25 mouse cellular contexts compared by ENCODE assay signal in the genomic region with DNA sequence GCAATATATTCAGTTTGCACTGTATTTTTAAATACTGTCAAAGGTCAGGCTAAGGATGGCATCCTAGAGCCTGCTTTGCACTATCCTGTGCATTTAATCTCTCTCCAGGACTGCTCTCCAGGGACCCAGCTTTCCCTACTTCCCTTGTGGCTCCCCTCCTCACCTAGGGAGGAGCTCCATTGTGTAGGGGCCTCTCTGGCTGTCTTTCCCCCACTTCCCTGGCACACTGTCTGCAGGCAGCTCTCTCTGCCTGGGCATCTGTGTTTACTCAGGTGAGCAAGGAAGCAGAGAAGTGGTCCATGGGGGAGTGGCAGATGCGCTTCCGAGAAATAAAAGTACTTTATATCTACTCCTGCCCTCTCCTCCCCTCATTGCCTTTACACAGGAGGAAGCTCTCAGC.
"Had no signal": no experiment of that assay in that cellular context is flagged by ENCODE, and none has a peak within 500 bp of the region (broad histone marks: within the 10 kb centered on the region; RNA-seq: fewer than 3 reads in every experiment).

No protein-coding gene starts in this region.

- H3K9ac ChIP-seq: heart, embryonic 12.5 days; hindbrain, embryonic 12.5 days; hindbrain, embryonic 14.5 days; intestine, embryonic 15.5 days; limb, embryonic 12.5 days; liver, embryonic 13.5 days; liver, embryonic 15.5 days had no signal

- H3K4me1 ChIP-seq: heart, embryonic 12.5 days; intestine, embryonic 15.5 days; liver, embryonic 13.5 days; liver, embryonic 15.5 days had no signal

- H3K36me3 ChIP-seq: heart, embryonic 12.5 days; hindbrain, embryonic 12.5 days; intestine, embryonic 15.5 days; limb, embryonic 10.5 days; limb, embryonic 12.5 days; liver, embryonic 13.5 days; liver, embryonic 15.5 days had no signal

- H3K9me3 ChIP-seq: heart, embryonic 12.5 days; hindbrain, embryonic 12.5 days; intestine, embryonic 15.5 days; limb, embryonic 10.5 days; limb, embryonic 12.5 days; liver, embryonic 13.5 days; liver, embryonic 15.5 days had no signal

- DNase-seq: gastrocnemius, adult 2 months; gastrocnemius, postnatal 10 days; gastrocnemius, postnatal 25 days; heart, adult 2 months; heart, postnatal 10 days; heart, postnatal 4 days; kidney, adult 2 months; kidney, adult 9 months; kidney, postnatal 10 days; kidney, postnatal 36 days; liver; liver, embryonic 13.5 days had no signal

- H3K4me2 ChIP-seq: heart, embryonic 12.5 days; hindbrain, embryonic 12.5 days; hindbrain, embryonic 14.5 days; intestine, embryonic 15.5 days; limb, embryonic 12.5 days; liver, embryonic 11.5 days; liver, embryonic 13.5 days; liver, embryonic 15.5 days had no signal

- H3K4me3 ChIP-seq: gastrocnemius, adult 2 months; heart, adult 2 months; heart, embryonic 12.5 days; hindbrain, embryonic 12.5 days; intestine, embryonic 15.5 days; layer of hippocampus, adult 2 months; left cerebral cortex, adult 2 months; limb, embryonic 10.5 days; limb, embryonic 12.5 days; liver, embryonic 13.5 days; liver, embryonic 15.5 days had no signal

- H3K27ac ChIP-seq: gastrocnemius, adult 2 months; heart, adult 2 months; hindbrain, embryonic 12.5 days; hindbrain, embryonic 14.5 days; intestine, embryonic 15.5 days; layer of hippocampus, adult 2 months; left cerebral cortex, adult 2 months; limb, embryonic 10.5 days; limb, embryonic 12.5 days; liver, embryonic 13.5 days; liver, embryonic 15.5 days had no signal

- ATAC-seq: hindbrain, embryonic 16.5 days; inflammation-experienced regulatory T-cells, adult 6 months; intestine, embryonic 15.5 days; intestine, postnatal 0 days had no signal

- H3K27me3 ChIP-seq: hindbrain, embryonic 12.5 days; intestine, embryonic 15.5 days; limb, embryonic 12.5 days; liver, embryonic 13.5 days; liver, embryonic 15.5 days had no signal
